Mouse (Mus musculus) CH12.LX (cell line): ENCODE data around the gene Adamts7. TPM values are rescaled to one million over a fixed set of nuclear protein-coding genes. Genes with fewer than 3 reads are reported as not detected.

Experiments used
- DNase-seq: peaks from one replicate; pipeline ENCODE4 v3.0.0-alpha.2; 2013; ENCODE audit errors: extremely low read depth
- H3K27ac ChIP-seq: 2 replicates; pipeline ENCODE4 v1.5.1; 2012; ENCODE audit warnings: low read depth, mild to moderate bottlenecking, control low read depth, moderate library complexity; ENCODE audit not compliant: insufficient read depth
- H3K27me3 ChIP-seq: replicated peaks from 2 replicates; pipeline ENCODE3; 2012; ENCODE audit warnings: inconsistent platforms
- H3K36me3 ChIP-seq, 2 experiments: replicated peaks in 1 of 2; 2 replicates each; pipeline versions ENCODE3 to v1.6.1; 2012; ENCODE audit warnings: inconsistent platforms in 1 of 2, low read length in 1 of 2, mild to moderate bottlenecking in 1 of 2, mixed read lengths in 1 of 2, moderate library complexity in 1 of 2; ENCODE audit not compliant: control insufficient read depth in 1 of 2, insufficient read depth in 1 of 2
- H3K4me1 ChIP-seq, 2 experiments: 2 replicates each; pipeline ENCODE4 v1.6.1; 2012; ENCODE audit warnings: inconsistent platforms in 1 of 2, moderate library complexity in 1 of 2; ENCODE audit not compliant: insufficient read depth in 2 of 2, control insufficient read depth in 1 of 2
- H3K4me2 ChIP-seq: 2 replicates; pipeline ENCODE4 v1.6.1; 2012; ENCODE audit warnings: low read depth, mild to moderate bottlenecking, control low read depth; ENCODE audit not compliant: poor library complexity, insufficient read depth, severe bottlenecking
- H3K4me3 ChIP-seq, 3 experiments: fragments of 150-350 bp in 1 of 3; sonication (generic) in 1 of 3; replicated peaks in 1 of 3; 2 replicates each; pipeline versions ENCODE3 to v1.5.1; 2011 to 2012; ENCODE audit warnings: low read depth in 2 of 3, low read length in 2 of 3, mild to moderate bottlenecking in 2 of 3, moderate library complexity in 2 of 3, control low read depth in 1 of 3, improper control_type of control experiment in 1 of 3, inconsistent platforms in 1 of 3, mixed read lengths in 1 of 3; ENCODE audit not compliant: poor library complexity in 1 of 3
- H3K79me2 ChIP-seq: replicated peaks from 2 replicates; pipeline ENCODE4 v1.6.1; 2012; ENCODE audit warnings: mild to moderate bottlenecking, moderate library complexity; ENCODE audit not compliant: control insufficient read depth, poor library complexity, insufficient read depth, severe bottlenecking; ENCODE audit errors: extremely low read depth
- H3K9ac ChIP-seq: 2 replicates; pipeline ENCODE4 v1.6.1; 2012; ENCODE audit warnings: low read depth, mild to moderate bottlenecking, control low read depth, moderate library complexity; ENCODE audit not compliant: insufficient read depth
- H3K9me3 ChIP-seq: replicated peaks from 2 replicates; pipeline ENCODE3; 2012; ENCODE audit warnings: low read length, inconsistent platforms, mixed read lengths
- BHLHE40 ChIP-seq: IDR thresholded peaks from 2 replicates; pipeline ENCODE4 v1.6.1; 2011; ENCODE audit warnings: mild to moderate bottlenecking, low read depth, low read length, improper control_type of control experiment
- CHD2 ChIP-seq: IDR thresholded peaks from 2 replicates; pipeline ENCODE4 v1.6.1; 2011; ENCODE audit warnings: low read length, improper control_type of control experiment
- ETS1 ChIP-seq: conservative IDR thresholded peaks from 2 replicates; pipeline ENCODE4 v1.6.1; 2012; ENCODE audit warnings: low read depth, mild to moderate bottlenecking, inconsistent platforms, low read length, improper control_type of control experiment, moderate library complexity
- GABPA ChIP-seq: IDR thresholded peaks from 2 replicates; pipeline ENCODE4 v1.6.1; 2012; ENCODE audit warnings: low read depth, low read length, improper control_type of control experiment, inconsistent platforms; ENCODE audit not compliant: insufficient replicate concordance
- IRF4 ChIP-seq: IDR thresholded peaks from 2 replicates; pipeline ENCODE4 v1.6.1; 2014; ENCODE audit warnings: low read depth, mild to moderate bottlenecking, inconsistent platforms, low read length, improper control_type of control experiment
- JUN ChIP-seq: IDR thresholded peaks from 2 replicates; pipeline ENCODE4 v1.6.1; 2011; ENCODE audit warnings: low read depth, mild to moderate bottlenecking, low read length, improper control_type of control experiment, moderate library complexity; ENCODE audit not compliant: insufficient read depth
- JUND ChIP-seq: conservative IDR thresholded peaks from 2 replicates; pipeline ENCODE4 v1.6.1; 2011; ENCODE audit warnings: low read depth, low read length, improper control_type of control experiment
- KAT2A ChIP-seq: IDR thresholded peaks from 2 replicates; pipeline ENCODE4 v1.6.1; 2012; ENCODE audit warnings: low read length, improper control_type of control experiment, inconsistent platforms; ENCODE audit not compliant: insufficient replicate concordance
- MAFK ChIP-seq: IDR thresholded peaks from 2 replicates; pipeline ENCODE4 v1.6.1; 2011; ENCODE audit warnings: low read length, improper control_type of control experiment; ENCODE audit not compliant: insufficient replicate concordance
- NELFE ChIP-seq: IDR thresholded peaks from 2 replicates; pipeline ENCODE4 v1.6.1; 2011; ENCODE audit warnings: low read depth, low read length, improper control_type of control experiment
- PAX5 ChIP-seq: IDR thresholded peaks from 2 replicates; pipeline ENCODE4 v1.6.1; 2012; ENCODE audit warnings: low read length, inconsistent platforms, mixed read lengths
- RAD21 ChIP-seq: IDR thresholded peaks from 2 replicates; pipeline ENCODE4 v1.6.1; 2011; ENCODE audit warnings: low read depth, mild to moderate bottlenecking, low read length, improper control_type of control experiment, moderate library complexity
- RCOR1 ChIP-seq: conservative IDR thresholded peaks from 2 replicates; pipeline ENCODE4 v1.6.1; 2012; ENCODE audit warnings: low read depth, mild to moderate bottlenecking, inconsistent platforms, low read length, improper control_type of control experiment
- SIN3A ChIP-seq: IDR thresholded peaks from 2 replicates; pipeline ENCODE4 v1.6.1; 2012; ENCODE audit warnings: low read length, improper control_type of control experiment, inconsistent platforms
- SMC3 ChIP-seq: IDR thresholded peaks from 2 replicates; pipeline ENCODE4 v1.6.1; 2011; ENCODE audit warnings: low read depth, low read length, improper control_type of control experiment
- TBP ChIP-seq: conservative IDR thresholded peaks from 2 replicates; pipeline ENCODE4 v1.6.1; 2011; ENCODE audit warnings: low read depth, low read length, improper control_type of control experiment
- TCF12 ChIP-seq: IDR thresholded peaks from 2 replicates; pipeline ENCODE4 v1.6.1; 2014; ENCODE audit warnings: low read depth, mild to moderate bottlenecking, inconsistent platforms, low read length, improper control_type of control experiment
- USF1 ChIP-seq: IDR thresholded peaks from 2 replicates; pipeline ENCODE4 v1.6.1; 2014; ENCODE audit warnings: low read depth, mild to moderate bottlenecking, inconsistent platforms, low read length, improper control_type of control experiment
- USF2 ChIP-seq: conservative IDR thresholded peaks from 2 replicates; pipeline ENCODE4 v1.6.1; 2011; ENCODE audit warnings: low read depth, low read length, improper control_type of control experiment
- ZMIZ1 ChIP-seq: IDR thresholded peaks from 2 replicates; pipeline ENCODE4 v1.6.1; 2012; ENCODE audit warnings: low read depth, mild to moderate bottlenecking, inconsistent platforms, low read length, improper control_type of control experiment
- ZNF384 ChIP-seq: IDR thresholded peaks from 2 replicates; pipeline ENCODE4 v1.6.1; 2012; ENCODE audit warnings: low read depth, low read length, improper control_type of control experiment, inconsistent platforms
- dilution Hi-C: fragments of 300-500 bp; cut with MboI; formaldehyde crosslinking; loops from 2 replicates; pipeline ENCODE4 v1.14.3; 2020; ENCODE audit warnings: low sequenced_read_pairs; ENCODE audit not compliant: extremely low pct_unique_long_range_greater_than_20kb, extremely low pct_ligation_motif_present
- in situ Hi-C: fragments of 300-500 bp; cut with MboI; formaldehyde crosslinking; loops from 3 replicates; pipeline ENCODE4 v1.14.3; 2019; ENCODE audit warnings: low sequenced_read_pairs, low pct_ligation_motif_present, low pct_unique_long_range_greater_than_20kb, mixed read lengths
- polyA plus RNA-seq: library from polyadenylated mRNA; unstranded; fragments of >175 nt; gene quantifications from 2 replicates; pipeline ENCODE4 v1.2.1, GENCODE M21; 2012; ENCODE audit warnings: low read depth; ENCODE audit not compliant: insufficient read length
- total RNA-seq, 2 experiments: library from RNA; depleted of rRNA; stranded (reverse); fragments of 300-350 nt in 1 of 2; fragments of >200 nt in 1 of 2; gene quantifications; 2 replicates each; pipeline ENCODE4 v1.2.3; 2012 to 2014

Gene Adamts7
- total and polyA plus RNA-seq, 3 experiments, result 4.7 to 15.7 (median 9.2) TPM

DNA sequence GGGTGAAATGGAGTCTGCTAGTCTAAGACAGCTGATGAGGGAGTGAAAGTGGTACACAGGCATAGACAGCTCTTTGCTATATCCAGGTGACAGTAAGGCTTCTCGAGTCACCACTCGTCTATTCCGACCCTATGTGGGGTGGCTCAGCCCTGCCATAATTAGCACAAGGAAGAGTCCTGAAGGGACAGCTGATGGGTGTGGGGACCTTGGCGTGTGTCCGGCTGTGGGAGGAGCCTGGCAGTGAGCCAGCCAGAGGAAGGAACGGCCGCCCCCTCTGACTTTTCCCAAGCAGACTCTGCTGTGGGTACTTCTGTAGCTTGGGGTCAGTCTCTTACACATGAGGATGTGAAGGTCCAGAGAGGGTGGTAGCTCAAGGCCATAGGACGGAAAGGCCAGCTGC is 21.2 kb downstream of the Adamts7 start:
- TF ChIP-seq RCOR1 (no peak), PAX5 (no peak), SMC3 (no peak), TCF12 (no peak), ETS1 (no peak), KAT2A (no peak), IRF4 (no peak), CHD2 (no peak), JUN (no peak)
- in situ Hi-C loops, result no loop called here
- Histone ChIP-seq H3K79me2 (no peaks in the 10 kb centered on the region), H3K36me3 (peaks cover 15 to 75% of the 10 kb centered on the region in 2 experiments), H3K27me3 (no peaks in the 10 kb centered on the region), H3K27ac (no peak overlapping the region), H3K4me2 (no peak overlapping the region), H3K4me1 (peaks cover 56 to 89% of the 10 kb centered on the region in 2 experiments), H3K9me3 (no peaks in the 10 kb centered on the region), H3K9ac (no peak overlapping the region), H3K4me3 (no peak overlapping the region)
- dilution Hi-C loops, result no loop called here
- DNase-seq, result no peak

DNA sequence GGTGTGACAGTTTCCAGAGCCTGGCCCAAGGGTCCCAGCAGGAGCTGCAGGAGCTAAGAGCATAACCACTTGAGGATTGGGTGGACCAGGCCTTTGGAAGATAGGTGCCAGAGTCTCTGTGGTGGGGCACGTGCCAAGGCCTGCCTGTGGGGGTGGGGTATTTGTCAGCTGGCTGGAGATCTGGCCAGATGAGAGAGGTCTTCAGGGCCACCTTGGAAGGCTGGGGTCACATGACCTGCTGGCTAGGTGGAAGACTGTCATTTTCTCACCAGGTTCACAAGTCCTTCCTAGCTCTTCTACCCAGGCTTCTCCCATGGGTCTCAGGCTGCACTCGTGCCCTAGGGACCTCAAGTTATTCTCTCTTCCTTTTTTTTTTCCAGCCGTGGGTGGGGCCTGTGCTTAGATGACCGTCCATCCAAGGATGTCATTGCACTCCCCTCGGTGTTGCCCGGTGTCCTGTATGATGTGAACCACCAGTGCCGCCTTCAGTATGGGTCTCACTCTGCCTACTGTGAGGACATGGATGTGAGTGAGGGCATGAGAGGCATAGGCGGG is 22.6 kb downstream of the Adamts7 start:
- DNase-seq, result no peak
- dilution Hi-C loops, result no loop called here
- Histone ChIP-seq H3K4me3 (peak overlapping the region in 1 of 3 experiments; percentile 34), H3K9me3 (no peaks in the 10 kb centered on the region), H3K4me1 (peaks cover 45 to 89% of the 10 kb centered on the region in 2 experiments), H3K27ac (no peak overlapping the region; the same call in 1 of the 2 replicates), H3K9ac (no peak overlapping the region), H3K36me3 (peaks cover 19 to 79% of the 10 kb centered on the region in 2 experiments), H3K79me2 (no peaks in the 10 kb centered on the region), H3K27me3 (no peaks in the 10 kb centered on the region), H3K4me2 (no peak overlapping the region)
- TF ChIP-seq RAD21 (no peak), ZNF384 (peak; percentile 73), BHLHE40 (peak; percentile 69; the same call in 1 of the 2 replicates), USF1 (peak; percentile 48), USF2 (peak; percentile 51)
- in situ Hi-C loops, result no loop called here

DNA sequence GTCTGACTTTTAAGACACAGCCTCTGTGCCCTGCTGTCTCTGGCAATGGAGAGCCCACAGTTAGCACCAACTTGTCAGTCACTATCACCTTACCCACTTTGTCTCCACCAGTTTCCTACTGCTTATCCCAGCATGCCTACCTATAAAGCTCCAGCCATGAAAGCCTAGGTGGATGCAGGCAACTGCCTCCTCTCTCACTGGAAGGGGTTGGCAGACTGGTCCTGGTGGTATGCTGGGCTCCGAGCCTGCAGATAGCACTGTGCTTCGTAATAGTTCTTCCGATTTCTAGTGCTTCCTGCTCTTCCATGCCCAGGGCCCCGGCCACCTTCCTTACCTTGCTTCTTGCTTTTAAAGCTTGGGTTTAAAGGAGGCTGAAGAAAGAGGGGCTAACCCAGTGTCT is 26.0 kb downstream of the Adamts7 start:
- Histone ChIP-seq H3K4me3 (no peak overlapping the region), H3K4me2 (no peak overlapping the region), H3K79me2 (no peaks in the 10 kb centered on the region), H3K9me3 (no peaks in the 10 kb centered on the region), H3K36me3 (peaks cover 39 to 97% of the 10 kb centered on the region in 2 experiments), H3K9ac (no peak overlapping the region), H3K4me1 (peaks cover 23 to 58% of the 10 kb centered on the region in 2 experiments), H3K27ac (no peak overlapping the region), H3K27me3 (no peaks in the 10 kb centered on the region)
- in situ Hi-C loops (no loop called here), dilution Hi-C loops (no loop called here)
- TF ChIP-seq NELFE, result no peak
- TF ChIP-seq TBP, result no peak
- no peak for TF ChIP-seq CHD2
- TF ChIP-seq GABPA, result no peak
- TF ChIP-seq SIN3A, result no peak
- no peak for TF ChIP-seq KAT2A
- no peak for TF ChIP-seq ZMIZ1
- no peak for TF ChIP-seq MAFK
- TF ChIP-seq JUND, result no peak
- DNase-seq, result no peak
